Comparison of ENCODE assay signal across 22 mouse cellular contexts in genomic region chr19:17799419-17800185, GRCm38 (mm10). TPM values are rescaled to one million over a fixed set of nuclear protein-coding genes. Genes with fewer than 3 reads are reported as not detected.
DNase-seq lines count a peak whose midpoint lies in the region; ATAC-seq and TF ChIP-seq lines count a peak whose summit lies in the region.
"Had no signal": no experiment of that assay in that cellular context is flagged by ENCODE, and none has a peak within 500 bp of the region (broad histone marks: within the 10 kb centered on the region; RNA-seq: fewer than 3 reads in every experiment).

No protein-coding gene starts in this region.

- no peak for ATAC-seq in forebrain, embryonic 14.5 days
- ATAC-seq in midbrain, embryonic 11.5 days (ENCODE audit: low FRiP score), result no peak
- ATAC-seq in midbrain, postnatal 0 days (ENCODE audit: low FRiP score), result no peak
- ATAC-seq in megakaryocyte-erythroid progenitor cell, adult 5-6 weeks (replicated peaks; ENCODE audit: low FRiP score, low TSS enrichment, poor library complexity, severe bottlenecking), result no peak
- ATAC-seq: hindbrain, postnatal 0 days had no signal

- H3K9me3 ChIP-seq in forebrain, embryonic 14.5 days (replicated peaks; ENCODE audit: control insufficient read depth, low read length), result no peaks in the 10 kb centered on the region
- no peaks in the 10 kb centered on the region for H3K9me3 ChIP-seq in forebrain, embryonic 10.5 days
- no peaks in the 10 kb centered on the region for H3K9me3 ChIP-seq in midbrain, embryonic 11.5 days (ENCODE audit: control insufficient read depth, low read length)
- no peaks in the 10 kb centered on the region for H3K9me3 ChIP-seq in midbrain, postnatal 0 days (ENCODE audit: low read length)
- H3K9me3 ChIP-seq: embryonic facial prominence, embryonic 13.5 days; heart, embryonic 10.5 days; hindbrain, embryonic 13.5 days had no signal

- 88% methylated on average over 4 of the region's 4 CpGs for WGBS in forebrain, embryonic 14.5 days
- 95% methylated on average over 4 of the region's 4 CpGs for WGBS in forebrain, embryonic 10.5 days
- WGBS in midbrain, embryonic 11.5 days, result 92% methylated on average over 4 of the region's 4 CpGs
- 82% methylated on average over 4 of the region's 4 CpGs for WGBS in midbrain, postnatal 0 days

- no peaks in the 10 kb centered on the region for H3K36me3 ChIP-seq in forebrain, embryonic 14.5 days (ENCODE audit: control insufficient read depth, insufficient read depth, low read length)
- H3K36me3 ChIP-seq in forebrain, embryonic 10.5 days (replicated peaks), result no peaks in the 10 kb centered on the region
- H3K36me3 ChIP-seq in midbrain, embryonic 11.5 days (ENCODE audit: control insufficient read depth, insufficient read depth, low read length), result no peaks in the 10 kb centered on the region
- H3K36me3 ChIP-seq in midbrain, postnatal 0 days (ENCODE audit: insufficient read depth, low read length), result no peaks in the 10 kb centered on the region
- H3K36me3 ChIP-seq: embryonic facial prominence, embryonic 13.5 days; heart, embryonic 10.5 days; hindbrain, embryonic 13.5 days had no signal

- peak; percentile 12 for DNase-seq in forebrain, embryonic 14.5 days (ENCODE audit: low spot score)
- no peak for DNase-seq in forebrain, embryonic 10.5 days (ENCODE audit: extremely low spot score, low spot score)
- DNase-seq in frontal cortex, postnatal 36 days (ENCODE audit: low spot score in 2 of 2), result peak; percentile 9 to 13
- no peak for DNase-seq in frontal cortex, postnatal 25 days (ENCODE audit: low spot score in 2 of 2)
- peak; percentile 60 for DNase-seq in midbrain, embryonic 11.5 days (ENCODE audit: low spot score, missing footprints)
- no peak for DNase-seq in midbrain, postnatal 0 days (ENCODE audit: low spot score)
- DNase-seq in brain, embryonic 14.5 days (ENCODE audit: low read depth), result peak; percentile 20
- DNase-seq: adrenal gland, postnatal 10 days; cerebellum, adult 18-20 months; cerebellum, adult 9-11 months; cerebellum, postnatal 36 days; gastrocnemius, postnatal 10 days; heart, adult 18-20 months; heart, postnatal 10 days; heart, postnatal 4 days had no signal

- no peak for TF ChIP-seq CTCF in midbrain, postnatal 0 days (IDR thresholded peaks at IDR 0.05)
- TF ChIP-seq CTCF in brain, embryonic 14.5 days (IDR thresholded peaks at IDR 0.05; ENCODE audit: borderline replicate concordance, extremely low read depth, insufficient read depth, insufficient read length), result no peak

- no peak overlapping the region for H3K4me3 ChIP-seq in forebrain, embryonic 14.5 days (ENCODE audit: low read depth, low read length)
- no peak overlapping the region for H3K4me3 ChIP-seq in forebrain, embryonic 10.5 days
- no peak overlapping the region for H3K4me3 ChIP-seq in midbrain, embryonic 11.5 days (ENCODE audit: low read depth, low read length)
- no peak overlapping the region for H3K4me3 ChIP-seq in midbrain, postnatal 0 days (ENCODE audit: low read depth, low read length)
- H3K4me3 ChIP-seq: embryonic facial prominence, embryonic 13.5 days; heart, embryonic 10.5 days; hindbrain, embryonic 13.5 days had no signal

- H3K27me3 ChIP-seq in forebrain, embryonic 14.5 days (replicated peaks; ENCODE audit: control insufficient read depth, insufficient read depth, low read length), result no peaks in the 10 kb centered on the region
- H3K27me3 ChIP-seq in forebrain, embryonic 10.5 days (ENCODE audit: poor library complexity, severe bottlenecking), result no peaks in the 10 kb centered on the region
- no peaks in the 10 kb centered on the region for H3K27me3 ChIP-seq in midbrain, embryonic 11.5 days (ENCODE audit: control insufficient read depth, insufficient read depth, low read length)
- no peaks in the 10 kb centered on the region for H3K27me3 ChIP-seq in midbrain, postnatal 0 days (ENCODE audit: insufficient read depth, low read length)
- H3K27me3 ChIP-seq: embryonic facial prominence, embryonic 13.5 days; hindbrain, embryonic 13.5 days had no signal

- TF ChIP-seq POLR2A in brain, embryonic 14.5 days (IDR thresholded peaks at IDR 0.05; ENCODE audit: borderline replicate concordance, extremely low read depth, insufficient read depth, insufficient read length, poor library complexity, severe bottlenecking), result no peak

- H3K4me1 ChIP-seq in forebrain, embryonic 14.5 days (ENCODE audit: control insufficient read depth, insufficient read depth, low read length), result no peaks in the 10 kb centered on the region
- no peaks in the 10 kb centered on the region for H3K4me1 ChIP-seq in forebrain, embryonic 10.5 days
- H3K4me1 ChIP-seq in midbrain, embryonic 11.5 days (ENCODE audit: control insufficient read depth, insufficient read depth, low read length), result no peaks in the 10 kb centered on the region
- no peaks in the 10 kb centered on the region for H3K4me1 ChIP-seq in midbrain, postnatal 0 days (ENCODE audit: insufficient read depth, low read length)
- H3K4me1 ChIP-seq: heart, embryonic 10.5 days; hindbrain, embryonic 13.5 days had no signal

- no peak overlapping the region for H3K27ac ChIP-seq in forebrain, embryonic 14.5 days (ENCODE audit: low read depth, low read length)
- H3K27ac ChIP-seq in forebrain, embryonic 10.5 days, result no peak overlapping the region
- H3K27ac ChIP-seq in midbrain, embryonic 11.5 days (ENCODE audit: low read depth, low read length), result no peak overlapping the region
- no peak overlapping the region for H3K27ac ChIP-seq in midbrain, postnatal 0 days (ENCODE audit: low read depth, low read length)
- H3K27ac ChIP-seq: embryonic facial prominence, embryonic 13.5 days; heart, embryonic 10.5 days; hindbrain, embryonic 13.5 days; hindbrain, postnatal 0 days had no signal

- H3K9ac ChIP-seq in forebrain, embryonic 14.5 days (ENCODE audit: low read length), result no peak overlapping the region
- no peak overlapping the region for H3K9ac ChIP-seq in midbrain, embryonic 11.5 days (ENCODE audit: low read length)
- H3K9ac ChIP-seq in midbrain, postnatal 0 days (replicated peaks; ENCODE audit: low read length, poor library complexity, severe bottlenecking), result no peak overlapping the region
- H3K9ac ChIP-seq: embryonic facial prominence, embryonic 13.5 days; hindbrain, embryonic 13.5 days had no signal

- H3K4me2 ChIP-seq in forebrain, embryonic 14.5 days (ENCODE audit: low read length), result no peak overlapping the region
- no peak overlapping the region for H3K4me2 ChIP-seq in midbrain, embryonic 11.5 days
- H3K4me2 ChIP-seq in midbrain, postnatal 0 days (ENCODE audit: low read depth, low read length, poor library complexity, severe bottlenecking), result no peak overlapping the region
- H3K4me2 ChIP-seq: embryonic facial prominence, embryonic 13.5 days; hindbrain, embryonic 13.5 days had no signal

RNA-seq across cellular contexts. Expression of gene Pcsk5, which starts 37.8 kb away (rescaled TPM):
- polyA plus RNA-seq in forebrain, embryonic 14.5 days (2014; fragmentation: Nextera tagmentation; extraction: Ambion mirVana), result 3.8 and 5.1 TPM in 2 replicates
- polyA plus RNA-seq in forebrain, embryonic 10.5 days (2016; fragmentation: Nextera tagmentation; extraction: Ambion mirVana), result 9.6 and 11.2 TPM in 2 replicates
- 6.5 and 6.9 TPM in 2 replicates for polyA plus RNA-seq in midbrain, embryonic 11.5 days (2014; fragmentation: Nextera tagmentation; extraction: Ambion mirVana)
- total RNA-seq in midbrain, postnatal 0 days (2014; rRNA removed), result 8.8 and 9.1 TPM in 2 replicates
- polyA plus RNA-seq in midbrain, postnatal 0 days (2015; fragmentation: Nextera tagmentation; extraction: Ambion mirVana), result 7.3 and 8.8 TPM in 2 replicates
- 4.7 and 6.3 TPM in 2 replicates for polyA plus RNA-seq in brain, embryonic 14.5 days (2012; rRNA removed)
- total RNA-seq in megakaryocyte-erythroid progenitor cell, adult 5-6 weeks (2014; fragmentation: Nextera tagmentation), result not detected in 2 replicates
- total RNA-seq in megakaryocyte-erythroid progenitor cell, adult 5-6 weeks (2017), result not detected in 2 replicates
- total RNA-seq: MEL had no signal
- polyA plus RNA-seq: C2C12 had no signal

Comparison
In these comparisons a context has a peak if more than half of its experiments do, and no peak if none do; other contexts are left out.
1. DNase-seq: peak in forebrain, embryonic 14.5 days (single experiment), frontal cortex, postnatal 36 days (2 of 2), midbrain, embryonic 11.5 days (single experiment) and brain, embryonic 14.5 days (single experiment); none in forebrain, embryonic 10.5 days (single experiment), frontal cortex, postnatal 25 days (0 of 2) and midbrain, postnatal 0 days (single experiment).